Mouse (Mus musculus): ENCODE measurements around the gene Tram2. TPM values are rescaled to one million over a fixed set of nuclear protein-coding genes. Genes with fewer than 3 reads are reported as not detected.

The Tram2 gene
- total RNA-seq, 2 experiments from 2014 or later = 0.94 to 1.2 TPM

DNA sequence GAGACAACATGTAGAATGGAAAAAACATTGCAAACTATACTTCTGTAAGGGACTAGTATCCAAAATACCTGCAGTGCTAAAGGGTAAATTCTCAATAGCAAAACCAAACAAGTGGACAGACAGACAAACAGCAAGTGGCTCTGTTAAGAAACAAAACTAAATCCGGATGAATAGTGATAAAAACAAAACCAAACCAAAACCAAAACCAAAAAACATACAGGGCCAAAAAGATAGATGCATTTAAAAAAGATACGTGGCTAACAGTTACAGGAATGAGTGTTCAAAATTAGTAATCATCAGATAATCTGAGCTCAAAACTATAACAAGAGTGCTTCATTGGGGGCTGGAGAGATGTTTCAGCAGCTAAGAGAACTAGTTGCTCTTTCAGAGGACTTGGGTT is 109.4 kb downstream of the Tram2 start:
- no peak for DNase-seq

DNA sequence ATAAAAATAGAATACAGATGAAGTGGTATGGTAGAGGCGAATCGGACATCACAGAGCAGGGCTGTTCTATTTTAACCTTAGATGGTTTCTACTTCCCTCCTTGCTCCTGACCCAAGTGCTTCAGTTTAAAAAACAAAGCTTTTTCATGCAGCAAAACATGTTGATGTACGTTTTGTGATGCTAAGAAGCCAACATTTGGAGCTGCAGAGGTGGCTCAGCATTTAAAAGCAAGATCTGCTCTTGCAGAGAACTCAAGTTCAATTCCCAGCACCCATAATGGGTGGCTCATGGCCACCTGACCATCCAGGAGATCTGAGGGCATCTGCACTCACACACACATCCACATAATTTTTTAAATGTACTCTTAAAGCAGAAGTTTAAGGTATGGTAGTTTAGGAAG is 124.2 kb downstream of the Tram2 start:
- DNase-seq = no peak

DNA sequence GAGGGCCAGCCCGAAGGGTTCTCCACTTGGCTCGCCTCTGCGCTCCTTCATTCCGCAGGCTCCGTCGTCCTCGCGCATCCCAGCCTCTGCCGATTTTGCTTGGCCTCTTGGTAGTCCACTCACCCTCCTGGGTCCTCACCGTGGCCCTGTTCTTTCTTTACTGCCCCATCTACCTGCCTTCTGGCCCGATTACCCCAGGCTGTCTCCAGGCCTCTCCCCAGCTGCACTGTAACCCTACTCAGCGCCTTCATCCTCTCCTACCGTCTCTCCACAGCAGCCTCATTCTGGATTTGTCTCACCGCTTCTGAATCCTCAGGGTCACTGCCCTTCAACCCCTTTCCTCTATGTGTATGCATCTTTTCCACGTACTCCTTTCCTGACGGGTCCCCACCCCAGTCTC is 127.2 kb downstream of the Tram2 start:
- DNase-seq = no peak

DNA sequence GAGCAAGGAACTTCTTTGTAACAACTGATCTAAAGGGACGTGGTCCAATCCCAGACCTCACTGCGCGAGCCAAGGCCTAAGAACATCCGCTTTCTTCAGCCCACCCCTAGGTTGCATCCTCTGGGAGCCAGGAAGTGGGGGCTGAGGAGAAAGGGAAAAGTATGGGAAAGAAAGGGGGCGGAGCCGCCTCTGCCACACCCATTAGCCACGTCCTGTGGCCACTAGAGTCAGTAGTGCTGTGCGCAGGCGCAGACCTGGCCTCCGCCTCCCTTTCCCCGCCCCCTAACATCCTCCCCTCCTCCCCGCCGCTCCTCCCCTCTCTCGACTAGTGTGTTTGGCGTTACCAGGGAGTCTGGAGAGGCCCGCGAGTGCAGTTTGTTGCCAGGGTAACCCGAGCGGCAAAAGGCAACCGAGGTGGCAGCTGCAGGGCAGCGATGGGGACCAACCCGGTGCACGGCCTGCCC is 127.7 kb downstream of the Tram2 start, which contains the start of gene Efhc1:
TSS of gene Efhc1 (plus strand) at position 327 of the 464 bp plus-strand sequence.
- DNase-seq = peak; percentile 90 to 93

Other genes starting within 250 kb of the Tram2 start
- gene Paqr8, start 188.6 kb downstream of the Tram2 start, total RNA-seq (2021) = 100 to 1,000 TPM; 135 to 153 TPM
- 1 to 10 TPM in 1 of 2 experiments, under 1 TPM in 1; 0.77 to 1.7 TPM for gene Efhc1, start 127.6 kb downstream of the Tram2 start, total RNA-seq (2021)
- 10 to 100 TPM; 24.7 to 30.7 TPM for gene Tmem14a, start 139.3 kb upstream of the Tram2 start, total RNA-seq (2021)
- gene Gsta3, start 161.4 kb upstream of the Tram2 start, total RNA-seq (2021) = 1 to 10 TPM; 1.2 to 1.8 TPM